In genomic region chr17:46254106-46254505, GRCm38 (mm10) we compare ENCODE assay signal across 9 mouse cellular contexts. TPM values are rescaled to one million over a fixed set of nuclear protein-coding genes. Genes with fewer than 3 reads are reported as not detected.
DNase-seq lines count a peak whose midpoint lies in the region; ATAC-seq and TF ChIP-seq lines count a peak whose summit lies in the region.
"Had no signal": no experiment of that assay in that cellular context is flagged by ENCODE, and none has a peak within 500 bp of the region (broad histone marks: within the 10 kb centered on the region; RNA-seq: fewer than 3 reads in every experiment).

No protein-coding gene starts in this region.

- no peak for TF ChIP-seq CTCF in gastrocnemius, adult 2 months (IDR thresholded peaks at IDR 0.05)
- TF ChIP-seq CTCF in cortical plate, adult 2 months (IDR thresholded peaks at IDR 0.05; ENCODE audit: extremely low read depth, insufficient read depth, low read length) = no peak

- peaks cover 40% of the 10 kb centered on the region for H3K36me3 ChIP-seq in lung, embryonic 16.5 days (ENCODE audit: control insufficient read depth, insufficient read depth, low read length)
- H3K36me3 ChIP-seq in intestine, embryonic 16.5 days (ENCODE audit: control insufficient read depth, insufficient read depth, low read length) = peaks cover 30% of the 10 kb centered on the region; the same call in 1 of the 2 replicates
- H3K36me3 ChIP-seq in neural tube, embryonic 11.5 days (ENCODE audit: control insufficient read depth, insufficient read depth, low read length) = peaks cover 15% of the 10 kb centered on the region

- peak overlapping the region; percentile 66 for H3K9ac ChIP-seq in lung, embryonic 16.5 days (ENCODE audit: low read length)
- peak overlapping the region; percentile 66 for H3K9ac ChIP-seq in intestine, embryonic 16.5 days (ENCODE audit: low read depth, low read length)
- peak overlapping the region; percentile 67 for H3K9ac ChIP-seq in neural tube, embryonic 11.5 days (ENCODE audit: low read length)

- peaks cover 16% of the 10 kb centered on the region for H3K27me3 ChIP-seq in lung, embryonic 16.5 days (ENCODE audit: control insufficient read depth, insufficient read depth, low read depth, low read length)
- H3K27me3 ChIP-seq in intestine, embryonic 16.5 days (replicated peaks; ENCODE audit: control insufficient read depth, insufficient read depth, low read length) = peaks cover 16% of the 10 kb centered on the region
- H3K27me3 ChIP-seq in neural tube, embryonic 11.5 days (ENCODE audit: control insufficient read depth, insufficient read depth, low read length) = peaks cover 11% of the 10 kb centered on the region

- peak; percentile 43 for ATAC-seq in lung, embryonic 16.5 days (ENCODE audit: low read depth)
- ATAC-seq in intestine, embryonic 16.5 days = peak; percentile 24
- ATAC-seq in neural tube, embryonic 11.5 days (ENCODE audit: insufficient read depth, low FRiP score, low TSS enrichment) = peak; percentile 24; the same call in 1 of the 2 replicates

- H3K4me2 ChIP-seq in lung, embryonic 16.5 days (ENCODE audit: low read depth, low read length) = peak overlapping the region; percentile 100
- peak overlapping the region; percentile 100 for H3K4me2 ChIP-seq in intestine, embryonic 16.5 days (ENCODE audit: low read depth, low read length)
- peak overlapping the region; percentile 97 for H3K4me2 ChIP-seq in neural tube, embryonic 11.5 days (ENCODE audit: low read depth)

- under 1% methylated on average over 48 of the region's 54 CpGs for WGBS in lung, embryonic 16.5 days
- WGBS in intestine, embryonic 16.5 days = under 1% methylated on average over 52 of the region's 54 CpGs
- under 1% methylated on average over 48 of the region's 54 CpGs for WGBS in neural tube, embryonic 11.5 days

- no peak for TF ChIP-seq POLR2A in cortical plate, adult 2 months (IDR thresholded peaks at IDR 0.05; ENCODE audit: extremely low read depth, insufficient read depth, low read length)

- H3K9me3 ChIP-seq in lung, embryonic 16.5 days (ENCODE audit: control insufficient read depth, low read length) = peaks cover 5% of the 10 kb centered on the region; the same call in 1 of the 2 replicates
- no peaks in the 10 kb centered on the region for H3K9me3 ChIP-seq in intestine, embryonic 16.5 days (ENCODE audit: control insufficient read depth, low read length)
- 0 out of 2 replicates have a peak, but pooled peaks cover 2% of the 10 kb centered on the region for H3K9me3 ChIP-seq in neural tube, embryonic 11.5 days (ENCODE audit: control insufficient read depth, low read length)

- H3K27ac ChIP-seq in gastrocnemius, adult 2 months = peak overlapping the region; percentile 38; the same call in 1 of the 2 replicates
- H3K27ac ChIP-seq in lung, embryonic 16.5 days (ENCODE audit: low read length) = no peak overlapping the region
- no peak overlapping the region for H3K27ac ChIP-seq in cortical plate, adult 2 months (ENCODE audit: insufficient read depth, low read length)
- no peak overlapping the region for H3K27ac ChIP-seq in intestine, embryonic 16.5 days (ENCODE audit: low read length)
- H3K27ac ChIP-seq in neural tube, embryonic 11.5 days (ENCODE audit: low read depth, low read length) = 0 out of 2 replicates have a peak overlapping the region, but pooled peaks have one; percentile 20

- intact Hi-C loops in gastrocnemius, adult 2 months (cut with DNase I) = no loop called here
- intact Hi-C loops in gastrocnemius, postnatal 14 days (cut with DNase I; ENCODE audit: low total_unique reads) = no loop called here

- no peak for DNase-seq in gastrocnemius, adult 2 months
- DNase-seq in gastrocnemius, postnatal 14 days = no peak
- no peak for DNase-seq in lung, postnatal 14 days
- peak; percentile 54 for DNase-seq in neural tube, embryonic 11.5 days (ENCODE audit: low spot score)
- DNase-seq in embryo, embryonic 10.5 days (ENCODE audit: low spot score) = no peak

- peak overlapping the region; percentile 72 for H3K4me3 ChIP-seq in gastrocnemius, adult 2 months
- peak overlapping the region; percentile 71 for H3K4me3 ChIP-seq in lung, embryonic 16.5 days (ENCODE audit: low read length)
- peak overlapping the region; percentile 78 for H3K4me3 ChIP-seq in cortical plate, adult 2 months (ENCODE audit: insufficient read depth, low read length)
- H3K4me3 ChIP-seq in intestine, embryonic 16.5 days (ENCODE audit: low read length) = peak overlapping the region; percentile 71
- H3K4me3 ChIP-seq in neural tube, embryonic 11.5 days (ENCODE audit: low read depth, low read length) = peak overlapping the region; percentile 63

- H3K4me1 ChIP-seq in lung, embryonic 16.5 days (replicated peaks; ENCODE audit: control insufficient read depth, insufficient read depth, low read length) = peaks cover 7% of the 10 kb centered on the region
- H3K4me1 ChIP-seq in cortical plate, adult 2 months (ENCODE audit: control insufficient read depth, insufficient read depth, low read length) = peaks cover 2% of the 10 kb centered on the region
- H3K4me1 ChIP-seq in intestine, embryonic 16.5 days (ENCODE audit: control insufficient read depth, insufficient read depth, low read length) = peaks cover 17% of the 10 kb centered on the region
- H3K4me1 ChIP-seq in neural tube, embryonic 11.5 days (ENCODE audit: control insufficient read depth, insufficient read depth, low read length) = peaks cover 8% of the 10 kb centered on the region

RNA-seq across cellular contexts. Expression of gene Lrrc73, which starts 0.8 kb away (rescaled TPM):
- under 1 TPM in 1 of 2 experiments, not detected in 1; 0.14 TPM for total RNA-seq in gastrocnemius, adult 2 months (2021)
- total RNA-seq in gastrocnemius, postnatal 14 days (2021) = under 1 TPM; 0.29 to 0.84 TPM
- polyA plus RNA-seq in lung, embryonic 16.5 days (2015; fragmentation: Nextera tagmentation; extraction: Ambion mirVana) = 0.69 and 0.93 TPM in 2 replicates
- polyA plus RNA-seq in cortical plate, adult 2 months (2012; rRNA removed) = 68.4 and 70.5 TPM in 2 replicates
- 0.43 and 0.75 TPM in 2 replicates for polyA plus RNA-seq in intestine, embryonic 16.5 days (2015; fragmentation: Nextera tagmentation; extraction: Ambion mirVana)
- polyA plus RNA-seq in neural tube, embryonic 11.5 days (2014; fragmentation: Nextera tagmentation; extraction: Ambion mirVana) = 1.7 and 2.8 TPM in 2 replicates
- total RNA-seq: hematopoietic stem cell, adult 5-6 weeks had no signal

RNA-seq across cellular contexts. Expression of gene Yipf3, which starts 6.2 kb away (rescaled TPM):
- 10 to 100 TPM; 55.8 to 59.5 TPM for total RNA-seq in gastrocnemius, adult 2 months (2021)
- total RNA-seq in gastrocnemius, postnatal 14 days (2021) = 10 to 100 TPM; 59.0 to 62.2 TPM
- 114 and 120 TPM in 2 replicates for polyA plus RNA-seq in lung, embryonic 16.5 days (2015; fragmentation: Nextera tagmentation; extraction: Ambion mirVana)
- polyA plus RNA-seq in cortical plate, adult 2 months (2012; rRNA removed) = 91.5 and 92.5 TPM in 2 replicates
- polyA plus RNA-seq in intestine, embryonic 16.5 days (2015; fragmentation: Nextera tagmentation; extraction: Ambion mirVana) = 122 and 123 TPM in 2 replicates
- polyA plus RNA-seq in neural tube, embryonic 11.5 days (2014; fragmentation: Nextera tagmentation; extraction: Ambion mirVana) = 79.4 and 89.9 TPM in 2 replicates

RNA-seq across cellular contexts. Expression of gene Polr1c, which starts 6.3 kb away (rescaled TPM):
- 10 to 100 TPM; 13.7 to 14.5 TPM for total RNA-seq in gastrocnemius, adult 2 months (2021)
- 10 to 100 TPM; 14.5 to 15.1 TPM for total RNA-seq in gastrocnemius, postnatal 14 days (2021)
- 90.6 and 91.2 TPM in 2 replicates for polyA plus RNA-seq in lung, embryonic 16.5 days (2015; fragmentation: Nextera tagmentation; extraction: Ambion mirVana)
- 45.4 and 47.2 TPM in 2 replicates for polyA plus RNA-seq in cortical plate, adult 2 months (2012; rRNA removed)
- 64.5 and 69.5 TPM in 2 replicates for polyA plus RNA-seq in intestine, embryonic 16.5 days (2015; fragmentation: Nextera tagmentation; extraction: Ambion mirVana)
- 105 TPM in 2 replicates for polyA plus RNA-seq in neural tube, embryonic 11.5 days (2014; fragmentation: Nextera tagmentation; extraction: Ambion mirVana)

RNA-seq across cellular contexts. Expression of gene Tjap1, which starts 28.7 kb away (rescaled TPM):
- 10 to 100 TPM; 37.2 to 43.8 TPM for total RNA-seq in gastrocnemius, adult 2 months (2021)
- total RNA-seq in gastrocnemius, postnatal 14 days (2021) = 10 to 100 TPM; 34.9 to 42.0 TPM
- 39.1 and 40.8 TPM in 2 replicates for polyA plus RNA-seq in lung, embryonic 16.5 days (2015; fragmentation: Nextera tagmentation; extraction: Ambion mirVana)
- polyA plus RNA-seq in cortical plate, adult 2 months (2012; rRNA removed) = 60.2 and 62.8 TPM in 2 replicates
- 27.0 and 29.6 TPM in 2 replicates for polyA plus RNA-seq in intestine, embryonic 16.5 days (2015; fragmentation: Nextera tagmentation; extraction: Ambion mirVana)
- polyA plus RNA-seq in neural tube, embryonic 11.5 days (2014; fragmentation: Nextera tagmentation; extraction: Ambion mirVana) = 47.6 and 48.8 TPM in 2 replicates

RNA-seq across cellular contexts. Expression of gene Dlk2, which starts 43.1 kb away (rescaled TPM):
- not detected for total RNA-seq in gastrocnemius, adult 2 months (2021)
- total RNA-seq in gastrocnemius, postnatal 14 days (2021) = under 1 TPM; 0.35 to 0.59 TPM
- 3.1 and 4.0 TPM in 2 replicates for polyA plus RNA-seq in lung, embryonic 16.5 days (2015; fragmentation: Nextera tagmentation; extraction: Ambion mirVana)
- 127 and 136 TPM in 2 replicates for polyA plus RNA-seq in cortical plate, adult 2 months (2012; rRNA removed)
- 0.54 and 0.69 TPM in 2 replicates for polyA plus RNA-seq in intestine, embryonic 16.5 days (2015; fragmentation: Nextera tagmentation; extraction: Ambion mirVana)
- 1.1 and 1.3 TPM in 2 replicates for polyA plus RNA-seq in neural tube, embryonic 11.5 days (2014; fragmentation: Nextera tagmentation; extraction: Ambion mirVana)
- total RNA-seq: hematopoietic stem cell, adult 5-6 weeks had no signal

Comparison
In these comparisons a context has a peak if more than half of its experiments do, and no peak if none do; other contexts are left out.
1. H3K27ac ChIP-seq: peak in gastrocnemius, adult 2 months (single experiment) and neural tube, embryonic 11.5 days (single experiment); none in lung, embryonic 16.5 days (single experiment), cortical plate, adult 2 months (single experiment) and intestine, embryonic 16.5 days (single experiment).
2. RNA of gene Lrrc73, which starts 0.8 kb away (polyA plus RNA-seq): 68.4 to 70.5 TPM in cortical plate, adult 2 months; 1.7 to 2.8 TPM in neural tube, embryonic 11.5 days, 0.43 to 0.75 TPM in intestine, embryonic 16.5 days and 0.69 to 0.93 TPM in lung, embryonic 16.5 days; every median in the first group is over 10 times any median in the second.
3. Peak in every context shown above with its lines, with median percentiles within 50 percentile points of each other: H3K4me3 ChIP-seq, ATAC-seq, H3K4me2 ChIP-seq and H3K9ac ChIP-seq.